Mouse (Mus musculus) spleen, postnatal 36 days (tissue): ENCODE measurements at regions not wholly inside any gene's neighbourhood (a gene's known extent, or its start where the extent isn't known, plus 50 kb on each side); places are given as distances from the start of the nearest gene placed in this dataset.
"Not testable (repeated sequence)": the region's sequence is repeated elsewhere in the genome, so short reads cannot be mapped to it uniquely, and the experiment has no call there.

ENCODE experiments used
- DNase-seq, 2 experiments: peaks; one replicate each; pipeline ENCODE4 v3.0.0; 2022; ENCODE audit warnings: low spot score in 2 of 2, mixed read lengths in 1 of 2

DNA sequence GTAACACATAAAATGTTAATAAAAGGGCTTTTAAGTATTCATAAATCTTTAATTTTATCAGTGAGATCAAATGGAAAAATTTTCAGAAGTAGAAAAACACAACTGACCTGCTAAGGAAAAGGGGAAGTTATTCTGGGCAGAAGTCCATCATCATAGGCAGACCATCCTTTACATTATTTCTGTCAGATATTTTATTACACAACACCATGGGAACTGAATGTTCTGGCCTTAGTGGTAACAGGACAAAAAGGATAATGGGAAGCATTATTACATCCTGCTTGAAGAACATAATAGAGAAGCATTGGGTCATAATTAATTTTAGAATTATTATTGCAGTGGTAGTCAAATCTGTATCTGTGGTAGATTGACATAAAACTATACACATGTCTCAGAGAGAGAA is 603.5 kb upstream of the Gje1 start:
- DNase-seq = no peak

DNA sequence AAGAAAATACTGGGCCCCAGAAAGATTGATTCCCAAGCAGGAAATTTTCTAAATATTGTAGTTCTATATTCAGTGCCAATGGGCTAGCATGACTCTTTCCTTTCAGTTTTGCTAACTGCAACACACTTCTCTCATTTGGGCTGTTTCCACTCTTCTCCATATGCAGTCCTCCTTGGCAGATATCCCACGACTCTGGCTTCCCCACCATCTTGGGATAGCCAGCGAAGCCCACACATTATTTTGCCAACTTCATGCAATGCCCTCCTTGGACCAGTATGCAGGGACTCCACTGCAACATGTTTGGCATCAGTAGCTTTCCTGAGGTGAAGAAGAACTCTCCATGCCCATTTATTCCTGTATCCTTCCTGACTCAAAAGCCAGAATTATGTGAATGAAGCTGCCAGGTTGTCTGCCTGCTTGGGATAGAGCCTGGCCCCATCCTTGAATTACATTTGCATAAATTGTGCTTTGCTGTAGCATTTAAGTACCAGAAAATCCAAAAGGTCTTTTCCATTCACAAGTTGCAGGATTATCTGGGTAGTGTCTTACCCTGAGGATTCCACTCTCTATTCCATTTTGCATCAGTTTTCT is 599.1 kb upstream of the Gje1 start:
- DNase-seq = no peak

DNA sequence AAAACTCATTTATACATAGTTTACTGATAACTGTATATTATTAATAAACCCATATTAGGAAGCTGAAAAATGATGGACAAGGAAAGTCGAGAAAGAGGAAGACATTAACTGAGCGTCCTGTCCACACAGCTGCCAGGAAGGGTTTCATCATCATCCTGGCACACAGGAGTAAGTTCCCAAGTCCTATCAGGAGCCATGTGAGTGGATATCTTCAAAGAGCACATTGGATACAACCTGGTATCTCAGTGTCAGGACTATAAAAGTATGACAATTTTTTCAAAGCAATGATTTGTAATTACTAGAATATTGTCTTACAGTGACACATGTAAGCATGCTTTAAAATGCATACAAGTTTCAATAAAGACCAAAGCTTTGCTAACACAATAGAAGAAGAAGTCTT is 592.6 kb upstream of the Gje1 start:
- no peak for DNase-seq

DNA sequence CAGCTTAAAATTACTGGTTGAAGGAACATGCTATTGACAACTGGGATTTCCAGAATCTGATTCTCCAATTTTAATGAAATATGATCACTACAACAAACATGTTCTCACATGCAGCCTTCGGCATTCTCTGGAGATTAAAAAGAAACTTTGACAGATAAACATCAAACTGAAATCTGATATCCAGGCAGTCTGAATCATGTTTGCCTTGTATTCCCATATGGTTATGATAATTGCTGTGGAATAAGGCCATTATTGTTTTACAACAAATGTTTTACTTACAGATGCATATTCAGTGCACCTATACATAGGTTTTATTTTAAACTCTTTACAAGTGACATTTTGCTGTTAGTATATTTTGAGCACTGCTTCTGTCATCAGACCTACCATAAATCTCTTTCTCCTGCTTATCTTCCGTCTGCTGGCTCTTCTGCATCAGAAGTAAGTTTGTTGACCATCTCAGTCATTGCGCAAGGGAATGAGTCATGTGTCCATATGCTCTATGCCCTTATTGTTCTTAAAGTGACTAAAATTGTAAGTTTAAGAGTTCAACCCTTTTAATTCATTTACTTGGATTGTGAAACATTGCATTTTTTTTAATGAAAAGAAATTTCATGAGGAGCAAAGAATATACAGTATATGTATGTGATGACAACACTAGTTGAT is 587.9 kb upstream of the Gje1 start:
- no peak for DNase-seq

DNA sequence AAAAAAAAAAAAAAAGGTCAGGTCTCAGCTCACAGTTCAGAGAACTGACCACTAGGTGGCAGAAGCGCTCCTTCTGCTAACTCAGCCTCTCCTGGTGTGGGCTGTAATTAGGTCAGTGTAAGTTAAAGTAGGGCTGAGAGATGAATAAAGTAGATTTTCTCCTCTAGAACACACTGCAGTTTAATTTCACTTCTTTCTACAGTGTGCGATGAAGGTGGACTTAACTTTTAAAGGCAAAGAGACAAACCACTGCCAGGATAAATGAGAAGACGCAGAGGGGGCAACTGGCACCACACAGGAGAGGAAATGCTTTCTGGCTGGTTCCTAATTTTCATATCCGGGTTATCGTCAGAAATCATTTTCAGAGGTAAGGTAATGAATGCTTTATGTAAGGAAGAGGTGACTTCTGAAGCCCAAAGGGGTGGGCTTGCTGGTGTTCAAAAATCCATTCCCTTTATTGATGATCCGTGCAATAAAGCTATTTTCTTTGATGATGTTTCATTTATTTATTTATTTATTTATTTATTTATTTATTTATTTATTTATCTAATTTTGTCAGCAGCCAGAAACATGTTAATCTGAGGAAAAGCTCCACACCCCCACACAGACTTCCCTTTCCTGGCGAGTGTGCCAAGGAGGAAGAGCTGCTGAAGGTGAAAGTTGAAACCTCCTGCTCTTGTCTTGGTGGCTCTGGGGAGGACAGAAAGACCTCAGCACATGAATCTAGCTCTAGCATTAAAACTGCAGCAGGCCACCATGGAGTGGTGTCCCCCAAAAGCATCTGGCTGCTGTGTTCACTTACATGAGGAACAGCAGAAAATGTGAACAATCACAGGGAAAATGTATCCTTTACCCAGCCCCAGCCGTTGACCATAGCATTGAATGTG is 582.4 kb upstream of the Gje1 start:
- peak; percentile 17 to 37 for DNase-seq

DNA sequence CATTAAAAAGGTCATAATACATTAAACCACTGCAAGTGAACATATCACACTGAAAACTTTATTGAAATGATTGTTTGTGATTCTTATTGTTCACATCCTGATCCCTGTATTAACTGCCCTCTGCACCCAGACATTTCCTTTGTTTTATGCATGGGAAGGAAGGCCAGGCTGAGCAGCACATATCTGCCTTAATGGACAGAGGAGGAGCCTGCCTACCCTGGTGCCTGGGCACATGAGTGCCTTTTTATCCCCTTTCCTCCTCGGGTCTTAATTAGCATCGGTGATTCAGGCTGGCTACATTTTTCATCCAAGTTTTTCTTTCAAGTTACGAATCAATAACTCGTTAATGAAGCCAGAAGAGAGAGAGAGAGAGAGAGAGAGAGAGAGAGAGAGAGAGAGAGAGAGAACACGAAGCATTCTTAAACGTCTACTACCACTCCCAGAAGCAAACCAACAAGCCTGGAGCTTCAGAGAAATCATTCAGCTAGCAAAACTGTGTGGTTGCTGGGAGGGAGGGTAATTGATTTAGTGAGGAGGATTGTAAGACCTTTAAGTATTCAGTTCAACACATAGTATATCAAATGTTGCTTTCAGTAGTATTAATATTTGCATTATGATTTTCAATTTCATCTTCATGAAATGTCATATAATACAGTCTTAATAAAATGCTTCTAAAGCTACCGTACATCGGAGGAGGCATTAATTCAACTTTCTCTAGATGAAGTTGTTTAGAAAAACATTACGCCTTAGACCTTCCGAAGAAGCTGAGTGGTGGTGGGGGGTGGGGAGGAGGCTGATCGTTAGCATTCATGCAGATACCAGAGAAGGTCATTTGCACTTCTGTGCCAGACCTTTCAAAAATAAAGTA is 581.6 kb upstream of the Gje1 start:
- DNase-seq = no peak

DNA sequence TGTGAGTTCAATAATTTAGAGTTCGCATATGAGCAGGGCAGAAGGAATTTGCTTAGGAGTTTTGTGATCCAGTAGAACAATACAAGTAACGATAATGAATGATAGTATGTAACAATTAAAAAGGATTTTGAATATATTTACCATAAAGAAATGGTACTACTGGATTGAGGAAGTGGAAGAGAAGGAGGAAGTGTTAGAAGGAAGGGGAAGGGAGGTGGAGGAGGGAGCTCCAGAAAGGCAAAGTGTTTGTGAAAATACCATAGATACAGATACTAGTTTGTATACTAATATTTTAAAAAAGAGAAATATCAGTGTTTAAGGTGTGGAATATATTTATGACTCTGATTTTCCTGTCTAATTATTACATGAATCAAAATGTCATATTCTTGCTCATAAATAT is 579.2 kb upstream of the Gje1 start:
- no peak for DNase-seq

DNA sequence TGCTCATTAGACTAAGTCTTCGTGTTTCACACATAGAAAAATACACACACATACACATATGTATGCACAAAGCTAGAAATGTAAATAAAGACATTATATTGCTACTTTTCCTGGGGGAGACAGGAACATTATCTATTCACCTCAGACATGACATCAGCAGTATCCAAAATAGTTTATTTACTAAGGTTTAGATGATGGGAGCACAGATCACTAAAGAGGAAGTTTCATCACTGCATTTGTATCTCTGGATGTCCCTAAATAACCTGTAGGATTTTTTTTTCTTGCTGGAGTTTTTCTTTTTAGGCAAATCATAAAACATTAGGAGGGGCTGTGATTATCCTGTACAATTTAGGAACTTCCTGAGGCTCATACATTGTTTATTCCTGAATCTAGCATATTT is 576.1 kb upstream of the Gje1 start:
- DNase-seq = no peak

DNA sequence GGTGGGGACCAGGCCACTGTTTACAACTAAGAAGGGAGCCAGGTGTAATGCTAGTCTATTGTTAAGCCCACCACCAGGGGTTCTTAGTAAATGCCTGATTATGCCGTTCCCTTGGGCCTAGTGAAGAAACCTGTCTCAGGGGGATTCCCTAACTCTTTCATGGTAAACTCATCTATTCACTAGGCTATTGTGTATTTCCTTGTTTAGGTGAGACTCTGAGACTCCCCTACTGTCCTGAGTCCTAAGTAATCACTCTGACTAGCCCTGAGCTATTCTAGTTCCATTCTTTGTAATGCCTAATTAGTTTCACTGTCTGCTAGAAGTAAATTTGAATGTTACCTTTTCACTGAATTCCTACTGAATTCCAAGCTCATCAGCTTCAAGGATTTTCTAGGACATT is 545.3 kb upstream of the Gje1 start:
- DNase-seq = not testable (repeated sequence)

DNA sequence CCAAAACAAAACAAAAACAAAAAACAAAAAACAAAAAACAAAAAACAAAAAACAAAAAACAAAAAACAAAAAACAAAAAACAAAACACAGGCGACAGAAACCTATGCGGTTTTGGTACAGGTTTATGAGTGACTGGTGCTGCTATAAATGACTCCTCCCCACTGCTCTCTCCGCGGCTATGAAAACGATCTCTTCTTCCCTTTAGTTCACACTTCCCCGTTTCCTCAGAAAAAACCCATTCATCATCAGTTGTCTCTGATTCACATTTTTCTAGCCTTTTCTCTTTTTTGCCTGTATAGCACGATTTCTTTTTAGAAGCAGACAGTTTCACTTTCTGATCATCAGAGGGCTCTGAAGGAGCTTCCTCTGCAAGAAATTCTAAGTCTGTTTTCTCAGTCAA is 544.3 kb upstream of the Gje1 start:
- DNase-seq = not testable (repeated sequence)

DNA sequence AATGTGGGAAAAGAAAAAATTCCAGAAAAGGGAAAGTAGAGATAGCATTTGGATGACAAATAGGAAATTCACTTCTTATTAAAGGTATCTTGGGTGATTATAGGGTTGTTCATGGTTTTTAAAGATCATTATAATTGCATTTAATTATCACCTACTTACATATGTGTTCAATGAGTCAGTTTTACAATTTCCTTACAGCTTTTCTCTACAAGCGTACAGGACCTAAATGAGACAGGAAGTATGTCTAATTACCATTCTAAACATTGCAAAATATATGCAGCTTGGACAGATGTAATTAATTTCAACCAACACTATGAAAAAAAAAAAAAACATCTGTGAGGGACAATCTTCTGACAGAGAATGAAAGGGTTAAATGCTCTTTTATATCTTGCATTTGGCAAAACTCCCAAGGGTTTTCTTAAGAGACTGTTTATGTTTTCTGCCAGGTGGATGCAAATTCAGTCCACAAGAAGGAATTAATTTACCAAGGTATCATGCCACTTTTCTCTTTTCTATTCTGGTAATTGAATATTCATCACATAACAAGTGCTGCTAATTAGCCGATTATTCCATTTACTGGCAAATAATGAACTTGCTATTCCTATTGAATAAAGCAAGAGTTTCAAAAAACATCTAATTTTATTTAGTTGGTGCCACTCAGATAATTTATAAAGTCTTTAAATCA is 531.5 kb upstream of the Gje1 start:
- DNase-seq = no peak

DNA sequence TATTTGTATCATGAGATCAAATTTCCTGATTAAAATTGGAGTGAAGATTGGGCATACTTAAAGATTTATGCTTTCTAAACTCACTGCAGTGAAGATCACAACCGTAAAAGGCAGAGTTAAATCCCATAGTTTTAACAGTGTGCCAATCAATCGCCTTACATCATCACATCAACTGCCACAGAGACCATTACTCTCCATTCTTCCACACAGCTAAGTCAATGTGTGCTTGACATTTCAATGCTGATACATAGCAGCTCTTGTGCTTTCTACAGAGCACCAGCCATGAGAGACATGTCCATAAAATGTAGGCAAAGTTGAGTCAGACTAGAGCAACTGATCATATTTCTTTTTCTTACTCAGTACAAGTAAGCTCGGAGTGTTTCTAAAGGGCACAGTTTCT is 530.9 kb upstream of the Gje1 start:
- DNase-seq = no peak

DNA sequence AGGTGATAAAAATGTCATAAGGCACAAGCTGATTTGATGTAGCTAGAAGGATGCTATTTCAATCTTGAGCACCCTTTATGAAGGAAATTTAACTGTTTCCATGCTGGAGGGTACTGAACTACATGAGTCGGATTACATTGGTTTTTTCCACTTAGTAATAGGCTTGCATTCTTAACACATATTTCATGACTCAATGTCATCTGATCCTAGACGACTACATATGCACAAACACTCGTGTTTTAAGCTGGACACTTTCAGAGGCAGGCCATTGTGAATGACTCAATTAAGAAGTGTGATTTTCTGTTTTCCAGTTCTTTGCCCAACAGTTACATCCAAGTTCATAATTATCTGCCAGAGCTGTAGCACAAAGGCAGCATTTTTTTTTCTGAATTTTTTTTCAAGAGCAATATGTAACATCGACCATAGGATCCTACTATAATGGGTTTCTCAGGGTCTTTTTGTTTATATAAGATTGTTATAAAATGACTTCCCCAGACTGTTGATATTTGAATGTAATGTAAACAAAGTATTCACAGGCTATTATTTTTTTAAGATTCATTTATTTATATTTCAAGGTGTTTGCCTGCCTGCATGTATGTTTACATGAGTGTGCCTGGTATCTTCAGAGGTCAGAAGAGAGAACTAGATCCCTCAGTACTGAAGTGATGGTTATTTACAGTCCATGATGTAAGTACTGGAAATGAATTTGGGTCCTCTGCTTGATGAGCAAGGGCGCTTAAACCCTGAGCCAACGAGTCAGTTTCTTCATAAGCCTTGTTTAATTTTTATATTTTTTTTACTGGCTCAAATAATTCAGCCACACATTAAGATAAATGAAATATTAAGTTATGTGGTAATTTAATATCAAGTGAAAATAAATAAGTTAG is 526.6 kb upstream of the Gje1 start:
- no peak for DNase-seq

DNA sequence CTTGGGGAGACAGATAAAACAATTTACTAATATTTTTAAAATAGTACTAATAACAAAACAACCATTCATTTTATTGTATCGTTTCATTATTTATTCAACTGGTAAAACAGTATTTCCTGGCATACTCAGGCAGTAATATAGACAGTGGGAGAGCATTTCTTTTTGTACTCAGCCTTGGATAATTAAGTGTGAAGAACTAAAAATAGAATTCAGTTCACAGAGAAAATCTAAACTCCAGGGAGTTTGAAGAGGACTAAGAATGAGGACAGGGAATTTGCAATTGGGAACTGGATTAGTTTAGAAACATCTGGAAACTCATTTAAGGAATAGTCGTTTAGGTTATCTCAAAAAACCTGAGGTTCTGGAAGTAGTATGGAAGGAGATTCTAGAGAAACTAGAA is 525.4 kb upstream of the Gje1 start:
- no peak for DNase-seq

DNA sequence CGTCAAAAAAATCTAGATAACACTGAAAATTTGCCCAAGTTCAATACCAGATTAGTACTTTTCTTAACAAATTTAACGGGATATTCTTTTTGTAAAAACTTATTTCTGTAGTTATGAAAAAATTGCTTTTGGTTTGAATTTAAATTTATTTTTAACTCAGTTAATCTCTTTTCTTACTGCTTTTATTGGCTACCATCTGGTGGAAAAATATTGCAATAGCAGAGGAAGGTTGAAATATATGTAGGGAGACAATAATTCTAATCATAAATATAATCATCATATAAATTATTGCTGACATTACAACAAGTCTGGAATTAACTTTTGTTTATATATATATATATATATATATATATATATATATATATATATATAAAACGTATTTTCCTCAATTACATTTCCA is 500.9 kb upstream of the Gje1 start:
- no peak for DNase-seq

DNA sequence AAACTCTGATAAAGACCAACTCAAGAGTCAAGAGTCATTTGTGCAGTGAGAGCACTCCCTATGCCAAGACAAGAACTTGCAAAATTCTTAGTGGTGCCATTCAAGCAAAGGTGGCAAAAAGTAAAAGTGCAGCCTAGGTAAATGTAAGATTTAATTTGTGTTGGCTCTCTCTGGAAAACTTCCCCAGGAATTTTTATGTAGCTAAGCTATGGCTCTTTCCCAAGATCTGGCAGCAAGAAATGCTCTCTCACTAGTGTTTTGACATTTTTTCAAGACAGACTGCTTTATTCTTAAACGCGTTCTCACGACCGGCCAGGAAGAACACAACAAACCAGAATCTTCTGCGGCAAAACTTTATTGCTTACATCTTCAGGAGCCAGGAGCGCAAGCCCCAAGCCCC is 461.6 kb upstream of the Gje1 start:
- no peak for DNase-seq

DNA sequence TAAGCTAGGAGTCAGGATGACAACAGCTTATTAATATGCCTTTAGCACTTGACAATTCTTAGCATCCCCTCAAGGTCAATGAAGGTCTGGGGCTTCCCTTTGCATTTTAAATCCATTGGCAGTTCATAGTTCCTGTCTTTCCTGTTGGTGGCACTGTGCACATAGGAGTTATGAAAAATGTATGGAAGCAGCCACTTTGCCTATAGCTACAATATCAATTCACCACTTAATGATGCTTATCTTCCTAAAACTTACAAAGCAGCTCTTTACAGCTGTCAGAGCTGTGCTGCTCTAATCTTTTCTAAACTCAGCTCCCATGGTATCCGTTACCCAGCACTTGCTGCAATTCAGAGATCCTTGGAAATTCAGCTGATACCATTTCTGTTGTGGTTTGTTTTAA is 456.4 kb upstream of the Gje1 start:
- no peak for DNase-seq

DNA sequence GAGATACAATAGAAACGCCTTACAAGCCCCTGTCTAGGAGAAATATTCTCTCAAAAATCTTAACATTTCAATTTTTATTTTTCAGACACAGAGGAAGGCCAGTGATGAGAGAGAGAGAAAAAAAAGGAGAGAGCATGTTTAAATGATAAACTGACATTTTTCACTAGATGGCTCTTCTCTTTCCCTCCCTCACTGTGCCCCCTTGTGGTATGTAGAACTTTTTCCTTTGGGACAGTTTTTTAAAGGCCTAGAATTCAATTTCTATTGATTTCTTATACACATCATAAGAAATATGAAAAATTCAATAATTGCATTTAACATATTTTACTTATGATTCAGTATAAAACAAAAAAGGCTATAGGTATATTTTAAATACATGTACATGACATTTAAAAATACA is 454.5 kb upstream of the Gje1 start:
- no peak for DNase-seq

DNA sequence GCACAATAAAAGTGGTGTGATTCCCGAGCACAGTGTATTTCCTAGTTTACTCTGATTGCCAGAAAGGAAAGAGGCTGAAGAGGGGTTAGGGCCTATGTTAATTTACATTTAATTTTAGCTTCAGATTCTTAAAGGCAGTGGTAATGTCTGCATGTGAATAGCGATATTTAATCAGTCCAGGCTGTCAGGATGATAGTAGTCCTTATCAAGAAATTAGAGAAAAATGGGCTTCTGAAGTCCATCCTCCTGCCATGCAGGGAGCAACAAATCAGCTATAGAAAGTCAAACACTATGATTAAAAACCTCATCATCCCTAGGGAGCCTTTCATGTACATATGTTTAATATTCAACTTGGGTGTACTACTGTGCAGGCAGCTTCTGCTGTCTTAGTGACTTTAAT is 422.7 kb upstream of the Gje1 start:
- DNase-seq = no peak
